Mouse (Mus musculus) hindbrain, embryonic 14.5 days (tissue): ENCODE data around the gene Slc44a4. TPM values are rescaled to one million over a fixed set of nuclear protein-coding genes. Genes with fewer than 3 reads are reported as not detected.
"Not testable (repeated sequence)": the region's sequence is repeated elsewhere in the genome, so short reads cannot be mapped to it uniquely, and the experiment has no call there.

Experiments used
- ATAC-seq: fragments of 200-750 bp; cut with Nextera tagmentation; 2 replicates; pipeline ENCODE4 v1.8.0; 2017; ENCODE audit warnings: moderate number of reproducible peaks, mild to moderate bottlenecking, moderate TSS enrichment, moderate library complexity; ENCODE audit not compliant: low FRiP score
- DNase-seq: peaks from one replicate; pipeline ENCODE4 v3.0.0-alpha.2; 2015; ENCODE audit warnings: low spot score
- H3K27ac ChIP-seq: fragments of 300-500 bp; sonication (generic); 2 replicates; pipeline ENCODE4 v1.5.1; 2014; ENCODE audit warnings: mild to moderate bottlenecking, moderate library complexity
- H3K27me3 ChIP-seq: fragments of 300-500 bp; sonication (generic); 2 replicates; pipeline ENCODE4 v1.6.1; 2014; ENCODE audit warnings: mild to moderate bottlenecking, low read length, mixed read lengths; ENCODE audit not compliant: control insufficient read depth, insufficient read depth
- H3K36me3 ChIP-seq: fragments of 300-500 bp; sonication (generic); replicated peaks from 2 replicates; pipeline ENCODE4 v1.6.1; 2014; ENCODE audit not compliant: control insufficient read depth, insufficient read depth
- H3K4me1 ChIP-seq: fragments of 300-500 bp; sonication (generic); replicated peaks from 2 replicates; pipeline ENCODE4 v1.6.1; 2014; ENCODE audit warnings: antibody characterized with exemption, low read length, mixed read lengths; ENCODE audit not compliant: control insufficient read depth, insufficient read depth
- H3K4me2 ChIP-seq: fragments of 300-500 bp; sonication (generic); replicated peaks from 2 replicates; pipeline ENCODE4 v1.6.1; 2014; ENCODE audit warnings: mild to moderate bottlenecking, moderate library complexity
- H3K4me3 ChIP-seq: fragments of 300-500 bp; sonication (generic); replicated peaks from 2 replicates; pipeline ENCODE4 v1.5.1; 2014; ENCODE audit warnings: mild to moderate bottlenecking, low read length
- H3K9ac ChIP-seq: fragments of 300-500 bp; sonication (generic); 2 replicates; pipeline ENCODE4 v1.6.1; 2014
- H3K9me3 ChIP-seq: fragments of 300-500 bp; sonication (generic); 2 replicates; pipeline ENCODE4 v1.6.1; 2016; ENCODE audit warnings: low read length; ENCODE audit not compliant: control insufficient read depth
- WGBS: fragments of 180-500 bp; shearing (Covaris S2); extraction: QIAGEN DNeasy Blood & Tissue Kit; methylation state at CpG from one replicate; pipeline ENCODE4 v1.1.7; 2014; 5-methylcytosine and 5-hydroxymethylcytosine counted together
- polyA plus RNA-seq: library from polyadenylated mRNA; unstranded; fragments of >200 nt; fragmentation: Nextera tagmentation; extraction: Ambion mirVana; gene quantifications from 2 replicates; pipeline ENCODE4 v1.2.1, GENCODE M21; 2014

The Slc44a4 gene
- polyA plus RNA-seq, 1 experiment from 2014 or later: 0.11 TPM

- H3K27ac ChIP-seq: no peak overlapping the region
- 27% methylated on average over 8 of the region's 8 CpGs for WGBS
- ATAC-seq: no peak
- H3K27me3 ChIP-seq: no peaks in the 10 kb centered on the region
- DNase-seq: no peak
- no peaks in the 10 kb centered on the region for H3K9me3 ChIP-seq
- H3K4me2 ChIP-seq: no peak overlapping the region
- H3K36me3 ChIP-seq: peaks cover 29% of the 10 kb centered on the region
- H3K4me3 ChIP-seq: no peak overlapping the region
- no peak overlapping the region for H3K9ac ChIP-seq
- H3K4me1 ChIP-seq: peaks cover 15% of the 10 kb centered on the region
Measured at GRCm38 (mm10) chr17:34947606-34948005, 33.3 kb downstream of the Slc44a4 start.

GRCm38 (mm10) chr17:34948721-34949552 is 34.7 kb downstream of the Slc44a4 start:
- H3K9me3 ChIP-seq, ATAC-seq, H3K4me2 ChIP-seq, H3K9ac ChIP-seq, H3K27me3 ChIP-seq, H3K27ac ChIP-seq, DNase-seq, H3K4me3 ChIP-seq: not testable (repeated sequence)
- peaks cover 15% of the 10 kb centered on the region for H3K4me1 ChIP-seq
- H3K36me3 ChIP-seq: peaks cover 29% of the 10 kb centered on the region
- 64% methylated on average over 9 of the region's 9 CpGs for WGBS

- Histone ChIP-seq H3K4me3 (no peak overlapping the region), H3K27ac (no peak overlapping the region), H3K27me3 (no peaks in the 10 kb centered on the region), H3K4me1 (peaks cover 15% of the 10 kb centered on the region), H3K9ac (no peak overlapping the region), H3K9me3 (no peaks in the 10 kb centered on the region), H3K36me3 (peaks cover 29% of the 10 kb centered on the region), H3K4me2 (no peak overlapping the region)
- DNase-seq: no peak
- no peak for ATAC-seq
- WGBS: 34% methylated on average over 4 of the region's 4 CpGs
Measured at GRCm38 (mm10) chr17:34949553-34949969, 35.3 kb downstream of the Slc44a4 start.

GRCm38 (mm10) chr17:34950514-34951455 is 36.5 kb downstream of the Slc44a4 start:
- ATAC-seq: no peak
- 29% methylated on average over 10 of the region's 10 CpGs for WGBS
- peak overlapping the region; percentile 86 for H3K27ac ChIP-seq
- H3K27me3 ChIP-seq: peaks cover 8% of the 10 kb centered on the region
- peaks cover 15% of the 10 kb centered on the region for H3K4me1 ChIP-seq
- no peaks in the 10 kb centered on the region for H3K9me3 ChIP-seq
- no peak for DNase-seq
- peak overlapping the region; percentile 83 for H3K4me2 ChIP-seq
- peak overlapping the region; percentile 74 for H3K4me3 ChIP-seq
- peak overlapping the region; percentile 98 for H3K9ac ChIP-seq
- peaks cover 29% of the 10 kb centered on the region for H3K36me3 ChIP-seq

- under 1% methylated on average over 29 of the region's 29 CpGs for WGBS
- peaks cover 15% of the 10 kb centered on the region for H3K4me1 ChIP-seq
- H3K4me3 ChIP-seq: peak overlapping the region; percentile 74
- H3K9me3 ChIP-seq: no peaks in the 10 kb centered on the region
- H3K4me2 ChIP-seq: peak overlapping the region; percentile 83
- DNase-seq (peak; percentile 47), ATAC-seq (no peak)
- H3K27ac ChIP-seq: peak overlapping the region; percentile 86
- peaks cover 11% of the 10 kb centered on the region for H3K27me3 ChIP-seq
- H3K9ac ChIP-seq: peak overlapping the region; percentile 98
- peaks cover 29% of the 10 kb centered on the region for H3K36me3 ChIP-seq
Measured at GRCm38 (mm10) chr17:34951636-34952377, 37.5 kb downstream of the Slc44a4 start.

GRCm38 (mm10) chr17:34952378-34953040 is 38.2 kb downstream of the Slc44a4 start:
- Histone ChIP-seq H3K4me1 (peaks cover 15% of the 10 kb centered on the region), H3K4me2 (peak overlapping the region; percentile 83), H3K36me3 (peaks cover 29% of the 10 kb centered on the region), H3K4me3 (peak overlapping the region; percentile 74), H3K27ac (peak overlapping the region; percentile 86), H3K9me3 (no peaks in the 10 kb centered on the region), H3K9ac (peak overlapping the region; percentile 98), H3K27me3 (peaks cover 11% of the 10 kb centered on the region)
- DNase-seq: peak; percentile 90
- peak; percentile 86 for ATAC-seq
- 1% methylated on average over 23 of the region's 23 CpGs for WGBS

GRCm38 (mm10) chr17:34953258-34953657 is 39.0 kb downstream of the Slc44a4 start:
- Histone ChIP-seq H3K9me3 (no peaks in the 10 kb centered on the region), H3K9ac (no peak overlapping the region), H3K36me3 (peaks cover 29% of the 10 kb centered on the region), H3K4me1 (peaks cover 15% of the 10 kb centered on the region), H3K27ac (peak overlapping the region; percentile 86; the same call in 1 of the 2 replicates), H3K4me2 (0 out of 2 replicates have a peak overlapping the region, but pooled peaks have one; percentile 83), H3K27me3 (peaks cover 11% of the 10 kb centered on the region), H3K4me3 (no peak overlapping the region; the same call in 1 of the 2 replicates)
- ATAC-seq (no peak), DNase-seq (no peak)
- 89% methylated on average over 3 of the region's 3 CpGs for WGBS

GRCm38 (mm10) chr17:34953904-34954303 is 39.6 kb downstream of the Slc44a4 start:
- ATAC-seq: no peak
- Histone ChIP-seq H3K4me3 (no peak overlapping the region), H3K4me2 (no peak overlapping the region), H3K27me3 (peaks cover 11% of the 10 kb centered on the region), H3K27ac (no peak overlapping the region), H3K36me3 (peaks cover 23% of the 10 kb centered on the region), H3K4me1 (peaks cover 15% of the 10 kb centered on the region), H3K9me3 (no peaks in the 10 kb centered on the region), H3K9ac (no peak overlapping the region)
- no peak for DNase-seq
- WGBS: 92% methylated on average over 4 of the region's 4 CpGs
